Mouse (Mus musculus) embryonic facial prominence, embryonic 11.5 days (tissue): ENCODE results near the gene Cop1. TPM values are rescaled to one million over a fixed set of nuclear protein-coding genes. Genes with fewer than 3 reads are reported as not detected.
"Not testable (repeated sequence)": the region's sequence is repeated elsewhere in the genome, so short reads cannot be mapped to it uniquely, and the experiment has no call there.

Experiments used
- ATAC-seq: fragments of 200-750 bp; cut with Nextera tagmentation; replicated peaks from 2 replicates; pipeline ENCODE4 v1.8.0; 2017; ENCODE audit warnings: low read depth; ENCODE audit not compliant: insufficient number of reproducible peaks, low FRiP score, low TSS enrichment
- DNase-seq: peaks from one replicate; pipeline ENCODE4 v3.0.0-alpha.2; 2015; ENCODE audit warnings: low spot score
- H3K27ac ChIP-seq: fragments of 300-500 bp; sonication (generic); replicated peaks from 2 replicates; pipeline ENCODE4 v1.5.1; 2014; ENCODE audit warnings: mild to moderate bottlenecking, low read depth, low read length, control low read depth
- H3K27me3 ChIP-seq: fragments of 300-500 bp; sonication (generic); 2 replicates; pipeline ENCODE4 v1.6.1; 2014; ENCODE audit warnings: mild to moderate bottlenecking, low read length, moderate library complexity, mixed read lengths; ENCODE audit not compliant: control insufficient read depth, insufficient read depth
- H3K36me3 ChIP-seq: fragments of 300-500 bp; sonication (generic); replicated peaks from 2 replicates; pipeline ENCODE4 v1.6.1; 2014; ENCODE audit warnings: low read depth, mild to moderate bottlenecking, low read length, moderate library complexity, mixed read lengths; ENCODE audit not compliant: control insufficient read depth, insufficient read depth
- H3K4me1 ChIP-seq: fragments of 300-500 bp; sonication (generic); 2 replicates; pipeline ENCODE4 v1.6.1; 2014; ENCODE audit warnings: low read length, mixed read lengths; ENCODE audit not compliant: control insufficient read depth, insufficient read depth
- H3K4me2 ChIP-seq: fragments of 300-500 bp; sonication (generic); 2 replicates; pipeline ENCODE4 v1.6.1; 2014; ENCODE audit warnings: low read depth, mild to moderate bottlenecking, control low read depth, low read length, moderate library complexity
- H3K4me3 ChIP-seq: fragments of 300-500 bp; sonication (generic); 2 replicates; pipeline ENCODE4 v1.5.1; 2014; ENCODE audit warnings: low read depth, low read length, control low read depth
- H3K9ac ChIP-seq: fragments of 300-500 bp; sonication (generic); replicated peaks from 2 replicates; pipeline ENCODE4 v1.6.1; 2014; ENCODE audit warnings: mild to moderate bottlenecking, control low read depth, low read length
- H3K9me3 ChIP-seq: fragments of 300-500 bp; sonication (generic); replicated peaks from 2 replicates; pipeline ENCODE4 v1.6.1; 2016; ENCODE audit warnings: mild to moderate bottlenecking, low read length, inconsistent platforms, mixed read lengths; ENCODE audit not compliant: control insufficient read depth
- WGBS: fragments of 180-500 bp; shearing (Covaris S2); extraction: QIAGEN DNeasy Blood & Tissue Kit; methylation state at CpG from one replicate; pipeline ENCODE4 v1.1.7; 2014; 5-methylcytosine and 5-hydroxymethylcytosine counted together
- polyA plus RNA-seq: library from polyadenylated mRNA; unstranded; fragments of >200 nt; fragmentation: Nextera tagmentation; extraction: Ambion mirVana; gene quantifications from 2 replicates; pipeline ENCODE4 v1.2.1, GENCODE M21; 2014

Cop1 gene
- polyA plus RNA-seq, 1 experiment from 2014 or later = 150 TPM

DNA sequence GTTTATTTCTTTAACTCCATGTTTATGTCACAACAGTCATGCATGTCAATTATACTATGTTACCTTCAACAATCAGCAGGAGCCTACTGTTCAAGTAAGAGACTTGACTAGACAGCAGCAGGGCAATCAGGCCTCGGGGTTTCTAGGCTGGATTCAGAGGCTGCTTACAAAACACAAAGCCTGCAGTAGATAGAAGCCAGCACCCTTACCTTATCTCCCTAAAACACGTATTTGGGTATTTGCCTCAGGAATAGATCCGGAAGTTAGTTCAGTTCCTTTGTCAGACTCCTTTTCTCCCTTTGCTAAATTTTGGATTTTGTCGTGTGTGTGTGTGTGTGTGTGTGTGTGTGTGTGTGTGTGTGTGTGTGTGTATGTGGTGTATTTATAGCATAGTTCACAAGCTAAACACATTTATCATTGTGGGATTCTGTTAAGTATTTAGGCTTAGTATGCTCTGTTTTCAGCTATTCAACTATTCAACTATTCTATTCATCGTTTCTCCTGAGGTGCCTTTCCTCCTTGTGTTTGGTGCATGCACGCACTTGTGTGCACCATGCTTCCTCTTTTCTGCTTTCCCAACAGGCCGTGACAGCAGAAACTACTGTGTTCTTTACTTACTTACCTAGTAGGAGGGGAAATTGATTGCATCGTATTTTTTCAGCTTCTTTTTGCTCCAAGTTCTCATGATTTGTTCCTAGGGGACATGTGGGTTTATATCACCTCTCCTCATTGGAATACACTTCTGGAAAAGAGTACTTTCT, 6.9 kb upstream of the Cop1 start:
- Histone ChIP-seq H3K9ac (no peak overlapping the region), H3K27me3 (no peaks in the 10 kb centered on the region), H3K27ac (no peak overlapping the region), H3K4me2 (no peak overlapping the region), H3K4me1 (no peaks in the 10 kb centered on the region), H3K9me3 (no peaks in the 10 kb centered on the region), H3K36me3 (no peaks in the 10 kb centered on the region), H3K4me3 (no peak overlapping the region)
- no peak for DNase-seq
- no peak for ATAC-seq
- WGBS = 77% methylated on average over 8 of the region's 8 CpGs

DNA sequence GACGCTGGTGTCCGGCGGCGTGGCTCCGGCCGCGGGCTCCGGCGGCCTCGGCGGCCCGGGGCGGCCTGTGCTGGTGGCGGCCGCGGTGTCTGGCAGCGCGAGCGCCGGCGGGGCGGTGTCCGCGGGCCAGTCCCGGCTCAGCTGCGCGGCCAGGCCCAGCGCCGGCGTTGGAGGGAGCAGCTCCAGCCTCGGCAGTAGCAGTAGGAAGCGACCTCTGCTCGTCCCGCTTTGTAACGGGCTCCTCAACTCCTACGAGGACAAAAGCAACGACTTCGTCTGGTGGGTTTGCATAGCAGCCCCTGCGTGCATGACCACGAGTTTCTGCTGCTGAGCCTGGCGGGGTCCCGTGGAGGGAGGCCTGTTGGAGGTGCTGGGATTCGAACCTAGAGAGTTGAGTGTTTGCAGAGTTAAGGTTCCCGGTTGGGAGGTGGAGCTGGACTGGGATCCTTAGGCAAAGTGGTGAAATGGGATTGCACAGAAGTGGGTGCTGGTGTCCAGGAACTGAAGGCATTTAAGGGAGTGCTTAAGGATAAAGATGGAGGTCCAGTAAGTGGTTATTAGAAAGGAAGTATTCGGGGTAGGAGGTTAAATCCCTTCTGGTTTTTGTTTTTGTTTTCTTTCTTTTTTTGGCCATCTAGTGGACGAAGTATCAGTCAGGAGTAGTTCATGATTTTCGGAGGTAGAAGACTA, 597 bp downstream of the Cop1 start:
- peak overlapping the region; percentile 35 for H3K4me2 ChIP-seq
- ATAC-seq = peak; percentile 60
- not testable (repeated sequence) for H3K4me1 ChIP-seq, H3K27ac ChIP-seq, H3K9me3 ChIP-seq, H3K27me3 ChIP-seq, H3K36me3 ChIP-seq
- whole genome bisulfite sequencing = under 1% methylated on average over 21 of the region's 47 CpGs
- H3K4me3 ChIP-seq = peak overlapping the region; percentile 66
- H3K9ac ChIP-seq = peak overlapping the region; percentile 71
- DNase-seq = peak; percentile 46

DNA sequence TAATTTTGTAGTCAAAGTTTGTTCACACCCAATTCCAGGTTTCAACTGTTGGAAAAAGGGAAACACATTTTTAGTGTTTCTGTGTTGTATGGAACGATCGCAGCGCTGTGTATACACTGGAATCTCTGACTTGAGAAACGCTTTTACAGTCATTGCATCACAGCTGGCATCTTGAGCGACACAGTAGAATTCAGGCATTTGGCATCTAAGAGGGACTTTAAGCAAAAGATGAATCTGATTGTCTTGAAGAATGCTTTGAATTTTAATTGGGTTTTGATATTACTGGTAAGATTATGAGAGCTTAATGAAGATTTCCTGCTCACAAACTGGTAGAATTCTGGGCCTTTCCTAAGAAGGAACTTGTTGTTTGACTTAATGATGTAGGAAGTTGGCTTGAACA, 1.3 kb downstream of the Cop1 start:
- H3K9ac ChIP-seq = peak overlapping the region; percentile 14; the same call in 1 of the 2 replicates
- H3K9me3 ChIP-seq = no peaks in the 10 kb centered on the region
- H3K27ac ChIP-seq = no peak overlapping the region
- H3K4me3 ChIP-seq = peak overlapping the region; percentile 66
- no peak for ATAC-seq
- 45% methylated on average over 5 of the region's 5 CpGs for WGBS
- no peaks in the 10 kb centered on the region for H3K27me3 ChIP-seq
- no peaks in the 10 kb centered on the region for H3K4me1 ChIP-seq
- peak overlapping the region; percentile 35 for H3K4me2 ChIP-seq
- no peak for DNase-seq
- H3K36me3 ChIP-seq = no peaks in the 10 kb centered on the region

DNA sequence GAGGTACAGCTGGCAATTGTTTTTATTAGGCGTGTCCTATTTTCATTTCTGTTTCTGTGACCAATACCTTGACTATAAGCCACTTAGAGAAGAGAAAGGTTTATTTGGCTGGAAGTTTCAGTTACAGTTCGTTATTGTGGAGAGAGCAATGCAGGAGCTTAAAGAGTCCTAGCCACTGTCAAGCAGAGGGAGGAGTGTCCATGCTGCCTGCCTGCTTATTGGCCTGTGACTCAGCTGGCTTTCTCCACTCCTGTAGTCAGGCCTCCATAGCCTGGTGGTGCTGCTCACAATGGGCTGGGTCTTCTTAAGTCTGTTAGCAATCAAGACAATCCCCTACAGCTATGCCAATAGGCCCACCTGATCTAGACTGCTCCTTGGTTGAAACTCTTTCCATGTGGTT, 2.4 kb downstream of the Cop1 start:
- H3K27me3 ChIP-seq = no peaks in the 10 kb centered on the region
- H3K36me3 ChIP-seq = no peaks in the 10 kb centered on the region
- no peak for DNase-seq
- no peaks in the 10 kb centered on the region for H3K4me1 ChIP-seq
- 63% methylated on average over 2 of the region's 2 CpGs for WGBS
- no peak overlapping the region for H3K9ac ChIP-seq
- H3K27ac ChIP-seq = no peak overlapping the region
- ATAC-seq = no peak
- no peaks in the 10 kb centered on the region for H3K9me3 ChIP-seq
- H3K4me3 ChIP-seq = no peak overlapping the region
- H3K4me2 ChIP-seq = no peak overlapping the region

DNA sequence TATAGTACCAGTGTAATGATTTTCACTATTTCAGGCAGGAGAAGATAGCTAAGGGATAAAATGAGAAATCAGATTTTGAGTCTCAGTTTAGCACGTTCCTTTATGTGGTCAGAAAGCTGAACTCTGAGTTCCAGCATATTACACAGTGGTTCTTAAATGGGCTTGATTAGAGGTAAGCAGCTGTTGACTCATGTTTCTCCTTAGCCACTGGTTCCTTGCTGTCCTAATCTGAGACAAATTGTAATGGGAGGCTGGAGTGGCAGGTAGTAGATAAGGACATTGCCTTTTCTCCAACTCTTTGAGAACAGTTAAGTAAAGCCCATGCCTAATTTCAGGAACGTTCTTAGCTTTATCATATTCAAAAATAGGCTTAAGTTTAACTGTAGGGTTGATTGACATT, 3.6 kb downstream of the Cop1 start:
- Histone ChIP-seq H3K4me1 (no peaks in the 10 kb centered on the region), H3K27ac (no peak overlapping the region), H3K27me3 (no peaks in the 10 kb centered on the region), H3K36me3 (no peaks in the 10 kb centered on the region), H3K9ac (no peak overlapping the region), H3K9me3 (no peaks in the 10 kb centered on the region), H3K4me2 (no peak overlapping the region), H3K4me3 (no peak overlapping the region)
- ATAC-seq (no peak), DNase-seq (no peak)
- WGBS = 91% methylated on average over 2 of the region's 2 CpGs

DNA sequence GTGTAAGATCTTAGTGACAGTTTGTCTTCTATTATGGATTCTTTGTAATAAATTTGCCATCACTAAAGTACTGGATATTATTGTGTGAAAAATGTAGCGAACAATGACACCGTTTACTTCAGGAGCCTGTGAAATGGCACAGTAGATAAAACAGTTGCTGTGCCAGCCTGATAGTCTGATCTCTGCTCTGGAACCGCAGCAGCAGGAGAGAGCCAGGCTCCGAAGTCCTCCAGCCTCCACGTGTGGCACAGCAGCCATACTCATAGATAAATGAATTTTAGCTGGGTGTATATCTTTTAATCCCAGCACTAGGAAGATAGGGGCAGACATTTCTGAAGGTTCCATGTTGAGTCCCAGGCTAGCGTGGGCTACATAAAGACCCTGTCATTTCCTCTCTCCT, 6.0 kb downstream of the Cop1 start:
- no peak for ATAC-seq
- Histone ChIP-seq H3K4me1 (no peaks in the 10 kb centered on the region), H3K4me2 (no peak overlapping the region), H3K9ac (no peak overlapping the region), H3K36me3 (no peaks in the 10 kb centered on the region), H3K9me3 (no peaks in the 10 kb centered on the region), H3K27me3 (no peaks in the 10 kb centered on the region), H3K4me3 (no peak overlapping the region), H3K27ac (no peak overlapping the region)
- WGBS = 85% methylated on average over 6 of the region's 6 CpGs
- no peak for DNase-seq

DNA sequence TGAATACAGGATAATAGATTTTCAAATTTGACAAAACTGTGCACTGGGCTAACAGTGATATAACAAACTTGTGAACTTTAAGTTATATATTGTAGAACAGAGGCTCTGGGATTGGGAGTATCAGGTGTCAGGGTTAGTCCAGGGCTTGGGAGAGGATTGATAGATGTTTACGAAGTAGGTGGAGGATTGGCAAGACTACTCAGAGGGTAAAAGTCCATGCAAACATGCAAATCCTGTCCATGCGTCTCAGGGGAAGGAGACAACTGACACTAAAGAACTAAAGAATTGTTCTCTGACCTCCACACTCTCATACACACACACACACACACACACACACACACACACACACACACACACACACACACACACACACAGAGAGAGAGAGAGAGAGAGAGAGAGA, 18.2 kb downstream of the Cop1 start:
- ATAC-seq = no peak
- no peaks in the 10 kb centered on the region for H3K27me3 ChIP-seq
- WGBS = 71% methylated on average over 2 of the region's 2 CpGs
- no peak overlapping the region for H3K27ac ChIP-seq
- no peaks in the 10 kb centered on the region for H3K9me3 ChIP-seq
- DNase-seq = no peak
- no peaks in the 10 kb centered on the region; the same call in 1 of the 2 replicates for H3K36me3 ChIP-seq
- no peak overlapping the region for H3K4me3 ChIP-seq
- no peak overlapping the region for H3K4me2 ChIP-seq
- H3K9ac ChIP-seq = no peak overlapping the region
- no peaks in the 10 kb centered on the region for H3K4me1 ChIP-seq

DNA sequence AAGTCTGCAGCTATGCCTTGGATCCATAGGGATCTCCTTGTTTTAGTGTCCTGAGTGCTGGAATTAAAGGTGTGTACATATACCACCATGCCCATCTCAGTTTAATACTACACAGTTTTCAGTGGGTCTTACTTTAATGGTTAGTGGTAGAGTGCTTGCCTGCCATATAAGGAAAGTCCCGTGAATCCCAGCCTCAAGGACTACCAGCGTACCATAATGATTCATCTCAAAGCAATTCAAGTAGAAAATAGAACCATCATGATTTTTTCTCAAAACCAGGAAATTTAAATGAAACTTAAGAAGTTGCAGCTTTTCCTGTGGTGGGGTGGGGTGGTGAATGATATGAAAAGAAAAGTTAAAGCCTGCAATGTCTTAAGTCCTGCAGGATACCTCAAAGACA, 21.0 kb downstream of the Cop1 start:
- Histone ChIP-seq H3K27ac (no peak overlapping the region), H3K36me3 (no peaks in the 10 kb centered on the region; the same call in 1 of the 2 replicates), H3K9me3 (no peaks in the 10 kb centered on the region), H3K4me2 (no peak overlapping the region), H3K27me3 (no peaks in the 10 kb centered on the region), H3K9ac (no peak overlapping the region), H3K4me3 (no peak overlapping the region), H3K4me1 (no peaks in the 10 kb centered on the region)
- DNase-seq = no peak
- ATAC-seq = no peak
- WGBS = 98% methylated on average over 2 of the region's 2 CpGs
